Mouse (Mus musculus): ENCODE measurements at regions not wholly inside any gene's neighbourhood (a gene's known extent, or its start where the extent isn't known, plus 50 kb on each side); places are given as distances from the start of the nearest gene placed in this dataset.

GRCm38 (mm10) chr4:70940146-70940545 is 405.4 kb upstream of the Megf9 start:
- TF ChIP-seq EP300 (IDR thresholded peaks at IDR 0.05; ENCODE audit: low read depth) (no peak), CTCF (IDR thresholded peaks at IDR 0.05; ENCODE audit: low read depth) (no peak)
